Mouse (Mus musculus) embryonic facial prominence, embryonic 14.5 days (tissue): ENCODE data around the gene AA986860. TPM values are rescaled to one million over a fixed set of nuclear protein-coding genes. Genes with fewer than 3 reads are reported as not detected.

Experiments
- ATAC-seq: fragments of 200-750 bp; cut with Nextera tagmentation; 2 replicates; pipeline ENCODE4 v1.8.0; 2017; ENCODE audit warnings: low read depth, moderate number of reproducible peaks, moderate TSS enrichment
- DNase-seq: peaks from one replicate; pipeline ENCODE4 v3.0.0-alpha.2; 2015; ENCODE audit warnings: low spot score
- H3K27ac ChIP-seq: fragments of 300-500 bp; sonication (generic); replicated peaks from 2 replicates; pipeline ENCODE4 v1.5.1; 2014; ENCODE audit warnings: low read depth, mild to moderate bottlenecking, low read length, moderate library complexity
- H3K27me3 ChIP-seq: fragments of 300-500 bp; sonication (generic); replicated peaks from 2 replicates; pipeline ENCODE4 v1.6.1; 2014; ENCODE audit warnings: low read length; ENCODE audit not compliant: control insufficient read depth, insufficient read depth
- H3K36me3 ChIP-seq: fragments of 300-500 bp; sonication (generic); 2 replicates; pipeline ENCODE4 v1.6.1; 2014; ENCODE audit warnings: low read length, mixed read lengths; ENCODE audit not compliant: control insufficient read depth, insufficient read depth
- H3K4me1 ChIP-seq: fragments of 300-500 bp; sonication (generic); 2 replicates; pipeline ENCODE4 v1.6.1; 2014; ENCODE audit warnings: antibody characterized with exemption, low read length; ENCODE audit not compliant: control insufficient read depth, insufficient read depth
- H3K4me2 ChIP-seq: fragments of 300-500 bp; sonication (generic); 2 replicates; pipeline ENCODE4 v1.6.1; 2014; ENCODE audit warnings: low read depth, mild to moderate bottlenecking, low read length, moderate library complexity, mixed read lengths
- H3K4me3 ChIP-seq: fragments of 300-500 bp; sonication (generic); 2 replicates; pipeline ENCODE4 v1.5.1; 2014; ENCODE audit warnings: low read depth, mild to moderate bottlenecking, low read length
- H3K9ac ChIP-seq: fragments of 300-500 bp; sonication (generic); 2 replicates; pipeline ENCODE4 v1.6.1; 2014; ENCODE audit warnings: low read depth, mild to moderate bottlenecking, low read length, moderate library complexity, mixed read lengths
- H3K9me3 ChIP-seq: fragments of 300-500 bp; sonication (generic); 2 replicates; pipeline ENCODE4 v1.6.1; 2016; ENCODE audit warnings: low read length; ENCODE audit not compliant: control insufficient read depth
- WGBS: fragments of 180-500 bp; shearing (Covaris S2); extraction: QIAGEN DNeasy Blood & Tissue Kit; methylation state at CpG from one replicate; pipeline ENCODE4 v1.1.7; 2014; 5-methylcytosine and 5-hydroxymethylcytosine counted together
- polyA plus RNA-seq: library from polyadenylated mRNA; unstranded; fragments of >200 nt; fragmentation: Nextera tagmentation; extraction: Ambion mirVana; gene quantifications from 2 replicates; pipeline ENCODE4 v1.2.1, GENCODE M21; 2014

Gene AA986860
- 4.3 and 4.5 TPM in 2 replicates for polyA plus RNA-seq

GRCm38 (mm10) chr1:130731741-130732337 lies at the start of gene AA986860:
TSS of gene AA986860 (plus strand) at chr1:130731976.
- peak within 1 kb of the TSS; percentile 1; the same call in 1 of the 2 replicates for H3K4me3 ChIP-seq
- WGBS, result 2% methylated on average over 10 of the region's 10 CpGs
- H3K4me1 ChIP-seq, result no peaks in the 10 kb centered on the region

GRCm38 (mm10) chr1:130683905-130684304 lies 47.9 kb upstream of the AA986860 start:
- H3K9ac ChIP-seq, result no peak overlapping the region
- no peaks in the 10 kb centered on the region for H3K4me1 ChIP-seq
- no peaks in the 10 kb centered on the region for H3K27me3 ChIP-seq
- ATAC-seq (no peak), DNase-seq (no peak)
- H3K4me2 ChIP-seq, result no peak overlapping the region
- H3K36me3 ChIP-seq, result no peaks in the 10 kb centered on the region
- H3K9me3 ChIP-seq, result no peaks in the 10 kb centered on the region
- H3K4me3 ChIP-seq, result no peak overlapping the region
- H3K27ac ChIP-seq, result no peak overlapping the region
- WGBS, result 38% methylated on average over 1 of the region's 1 CpGs

More at GRCm38 (mm10) chr1:130731741-130732337, at the start of gene AA986860:
- Histone ChIP-seq H3K27me3 (no peaks in the 10 kb centered on the region), H3K9me3 (no peaks in the 10 kb centered on the region), H3K27ac (no peak within 1 kb of the TSS), H3K4me2 (peak within 1 kb of the TSS; percentile 36), H3K36me3 (no peaks in the 10 kb centered on the region), H3K9ac (no peak within 1 kb of the TSS)
- DNase-seq (peak; percentile 68), ATAC-seq (peak; percentile 87)

- no peaks in the 10 kb centered on the region for H3K4me1 ChIP-seq
- no peak for DNase-seq
- WGBS, result 87% methylated on average over 5 of the region's 5 CpGs
Observed at GRCm38 (mm10) chr1:130698601-130699000, 33.2 kb upstream of the AA986860 start.

GRCm38 (mm10) chr1:130699937-130700633 lies 31.7 kb upstream of the AA986860 start:
- Histone ChIP-seq H3K4me1 (no peaks in the 10 kb centered on the region), H3K4me3 (no peak overlapping the region), H3K27ac (no peak overlapping the region), H3K27me3 (no peaks in the 10 kb centered on the region), H3K36me3 (peaks cover 71% of the 10 kb centered on the region), H3K9ac (no peak overlapping the region), H3K9me3 (no peaks in the 10 kb centered on the region), H3K4me2 (no peak overlapping the region)
- 94% methylated on average over 10 of the region's 10 CpGs for WGBS
- no peak for ATAC-seq
- no peak for DNase-seq

More at GRCm38 (mm10) chr1:130698601-130699000, 33.2 kb upstream of the AA986860 start:
- H3K9ac ChIP-seq, result no peak overlapping the region
- no peaks in the 10 kb centered on the region for H3K27me3 ChIP-seq
- ATAC-seq, result no peak
- no peak overlapping the region for H3K4me2 ChIP-seq
- no peaks in the 10 kb centered on the region for H3K9me3 ChIP-seq
- H3K27ac ChIP-seq, result no peak overlapping the region
- H3K4me3 ChIP-seq, result no peak overlapping the region
- H3K36me3 ChIP-seq, result peaks cover 69% of the 10 kb centered on the region

GRCm38 (mm10) chr1:130701976-130702375 lies 29.8 kb upstream of the AA986860 start:
- H3K9ac ChIP-seq, result no peak overlapping the region
- WGBS, result 92% methylated on average over 11 of the region's 11 CpGs
- DNase-seq (no peak), ATAC-seq (no peak)
- H3K27me3 ChIP-seq, result no peaks in the 10 kb centered on the region
- no peak overlapping the region for H3K4me2 ChIP-seq
- no peaks in the 10 kb centered on the region for H3K9me3 ChIP-seq
- no peaks in the 10 kb centered on the region for H3K4me1 ChIP-seq
- H3K4me3 ChIP-seq, result no peak overlapping the region
- peaks cover 80% of the 10 kb centered on the region for H3K36me3 ChIP-seq
- H3K27ac ChIP-seq, result no peak overlapping the region

GRCm38 (mm10) chr1:130703613-130704012 lies 28.2 kb upstream of the AA986860 start:
- no peaks in the 10 kb centered on the region for H3K4me1 ChIP-seq
- H3K27me3 ChIP-seq, result no peaks in the 10 kb centered on the region
- DNase-seq (peak; percentile 5), ATAC-seq (no peak)
- H3K27ac ChIP-seq, result no peak overlapping the region
- H3K36me3 ChIP-seq, result peaks cover 74% of the 10 kb centered on the region
- WGBS, result 87% methylated on average over 2 of the region's 2 CpGs
- no peak overlapping the region for H3K4me3 ChIP-seq
- H3K4me2 ChIP-seq, result no peak overlapping the region
- H3K9me3 ChIP-seq, result no peaks in the 10 kb centered on the region
- no peak overlapping the region for H3K9ac ChIP-seq

- Histone ChIP-seq H3K27me3 (no peaks in the 10 kb centered on the region), H3K9me3 (no peaks in the 10 kb centered on the region), H3K4me3 (no peak overlapping the region), H3K36me3 (peaks cover 27% of the 10 kb centered on the region; the same call in 1 of the 2 replicates), H3K4me2 (no peak overlapping the region), H3K9ac (no peak overlapping the region), H3K4me1 (no peaks in the 10 kb centered on the region), H3K27ac (no peak overlapping the region)
- ATAC-seq (no peak), DNase-seq (no peak)
- WGBS, result 92% methylated on average over 22 of the region's 22 CpGs
Observed at GRCm38 (mm10) chr1:130710283-130711080, 21.3 kb upstream of the AA986860 start.

- no peak overlapping the region for H3K27ac ChIP-seq
- no peak overlapping the region for H3K4me3 ChIP-seq
- H3K9ac ChIP-seq, result no peak overlapping the region
- peaks cover 8% of the 10 kb centered on the region for H3K4me1 ChIP-seq
- DNase-seq, result no peak
- 74% methylated on average over 4 of the region's 4 CpGs for WGBS
- H3K4me2 ChIP-seq, result no peak overlapping the region
- H3K9me3 ChIP-seq, result no peaks in the 10 kb centered on the region
- no peaks in the 10 kb centered on the region for H3K27me3 ChIP-seq
- H3K36me3 ChIP-seq, result peaks cover 7% of the 10 kb centered on the region; the same call in 1 of the 2 replicates
- no peak for ATAC-seq
Observed at GRCm38 (mm10) chr1:130714046-130714445, 17.7 kb upstream of the AA986860 start.
